17 mouse cellular contexts compared by ENCODE assay signal in the genomic region with DNA sequence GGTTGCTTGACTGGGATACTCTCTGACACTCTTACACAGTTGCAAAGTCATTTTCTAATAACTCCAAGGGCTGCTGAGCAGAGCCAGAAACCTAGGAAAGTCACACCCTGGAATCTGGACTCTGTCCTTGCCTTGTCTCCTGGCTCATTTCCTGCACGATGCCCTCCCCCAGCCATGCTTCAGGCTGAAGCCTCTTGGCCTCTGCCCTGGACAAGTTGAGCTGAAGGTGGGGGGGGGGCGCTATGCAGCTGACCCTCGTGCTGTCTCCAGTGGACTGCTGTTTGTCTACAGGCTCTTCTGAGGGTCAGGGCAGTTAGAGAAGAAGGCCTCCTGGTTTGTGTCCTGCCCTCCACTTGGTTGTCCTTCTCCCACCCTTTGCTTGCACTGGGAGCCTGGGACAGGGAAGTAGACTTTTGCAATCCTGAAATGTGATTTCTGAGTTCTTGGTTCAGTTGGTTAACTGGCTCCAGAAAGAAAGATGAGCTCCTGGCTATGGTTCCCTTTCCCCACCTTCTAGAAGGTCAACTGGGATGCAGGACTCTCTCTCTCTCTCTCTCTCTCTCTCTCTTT. TPM values are rescaled to one million over a fixed set of nuclear protein-coding genes. Genes with fewer than 3 reads are reported as not detected.
DNase-seq lines count a peak whose midpoint lies in the region; ATAC-seq and TF ChIP-seq lines count a peak whose summit lies in the region.
"Had no signal": no experiment of that assay in that cellular context is flagged by ENCODE, and none has a peak within 500 bp of the region (broad histone marks: within the 10 kb centered on the region; RNA-seq: fewer than 3 reads in every experiment).

No protein-coding gene starts in this region.

- no peaks in the 10 kb centered on the region for H3K9me3 ChIP-seq in kidney, embryonic 15.5 days (replicated peaks)
- H3K9me3 ChIP-seq in kidney, postnatal 0 days (replicated peaks; ENCODE audit: low read length): no peaks in the 10 kb centered on the region
- H3K9me3 ChIP-seq in stomach, postnatal 0 days (ENCODE audit: control insufficient read depth, low read length): no peaks in the 10 kb centered on the region
- H3K9me3 ChIP-seq: forebrain, embryonic 15.5 days; heart, embryonic 13.5 days had no signal

- no peaks in the 10 kb centered on the region for H3K4me1 ChIP-seq in kidney, embryonic 15.5 days
- no peaks in the 10 kb centered on the region for H3K4me1 ChIP-seq in kidney, postnatal 0 days (replicated peaks; ENCODE audit: insufficient read depth, low read length)
- no peaks in the 10 kb centered on the region for H3K4me1 ChIP-seq in stomach, postnatal 0 days (replicated peaks; ENCODE audit: control insufficient read depth, insufficient read depth)
- H3K4me1 ChIP-seq: forebrain, embryonic 15.5 days had no signal

- TF ChIP-seq EP300 in stomach, postnatal 0 days (optimal IDR thresholded peaks at IDR 0.05): no peak

- H3K27me3 ChIP-seq in kidney, embryonic 15.5 days: no peaks in the 10 kb centered on the region
- no peaks in the 10 kb centered on the region for H3K27me3 ChIP-seq in kidney, postnatal 0 days (ENCODE audit: insufficient read depth, low read length)
- no peaks in the 10 kb centered on the region for H3K27me3 ChIP-seq in stomach, postnatal 0 days (ENCODE audit: control insufficient read depth, insufficient read depth, low read length)
- H3K27me3 ChIP-seq: forebrain, embryonic 15.5 days; heart, embryonic 13.5 days had no signal

- H3K27ac ChIP-seq in kidney, embryonic 15.5 days: no peak overlapping the region
- 0 out of 2 replicates have a peak overlapping the region, but pooled peaks have one; percentile 19 for H3K27ac ChIP-seq in kidney, postnatal 0 days
- H3K27ac ChIP-seq in stomach, postnatal 0 days (replicated peaks): no peak overlapping the region
- H3K27ac ChIP-seq: forebrain, embryonic 15.5 days; heart, embryonic 13.5 days had no signal

- no peak overlapping the region for H3K4me2 ChIP-seq in kidney, embryonic 15.5 days
- no peak overlapping the region for H3K4me2 ChIP-seq in kidney, postnatal 0 days (ENCODE audit: low read length)
- no peak overlapping the region for H3K4me2 ChIP-seq in stomach, postnatal 0 days (replicated peaks; ENCODE audit: low read depth)
- H3K4me2 ChIP-seq: forebrain, embryonic 15.5 days; heart, embryonic 13.5 days; liver, embryonic 11.5 days had no signal

- no peaks in the 10 kb centered on the region for H3K36me3 ChIP-seq in kidney, embryonic 15.5 days
- H3K36me3 ChIP-seq in kidney, postnatal 0 days (ENCODE audit: insufficient read depth, low read length): no peaks in the 10 kb centered on the region
- no peaks in the 10 kb centered on the region for H3K36me3 ChIP-seq in stomach, postnatal 0 days (ENCODE audit: control insufficient read depth, insufficient read depth, low read length)
- H3K36me3 ChIP-seq: forebrain, embryonic 15.5 days; heart, embryonic 13.5 days had no signal

- no peak overlapping the region for H3K9ac ChIP-seq in kidney, embryonic 15.5 days
- H3K9ac ChIP-seq in kidney, postnatal 0 days (ENCODE audit: low read depth, low read length): no peak overlapping the region
- H3K9ac ChIP-seq in stomach, postnatal 0 days (ENCODE audit: low read length): no peak overlapping the region
- H3K9ac ChIP-seq: forebrain, embryonic 15.5 days; heart, embryonic 13.5 days had no signal

- DNase-seq in gastrocnemius, adult 18-20 months (ENCODE audit: low spot score): peak; percentile 52
- no peak for DNase-seq in gastrocnemius, postnatal 36 days
- peak; percentile 74 for DNase-seq in kidney, adult 18-20 months
- peak; percentile 15 for DNase-seq in kidney, postnatal 0 days (ENCODE audit: low spot score)
- peak; percentile 36 for DNase-seq in stomach, postnatal 0 days (ENCODE audit: low spot score)
- no peak for DNase-seq in cerebellum, adult 11-12 months
- DNase-seq: cerebellum, adult 18-20 months; embryo, embryonic 11 days; layer of hippocampus, adult 9-11 months; retina, postnatal 1 day had no signal

- no peak for TF ChIP-seq CTCF in kidney, postnatal 0 days (IDR thresholded peaks at IDR 0.05; ENCODE audit: low read depth)
- no peak for TF ChIP-seq CTCF in stomach, postnatal 0 days (IDR thresholded peaks at IDR 0.05; ENCODE audit: low read depth)

- ATAC-seq in kidney, embryonic 15.5 days (replicated peaks; ENCODE audit: low FRiP score): no peak; the same call in 1 of the 2 replicates
- ATAC-seq in kidney, postnatal 0 days (replicated peaks; ENCODE audit: low FRiP score, low read depth): peak; percentile 81
- ATAC-seq in stomach, postnatal 0 days (ENCODE audit: low FRiP score, low TSS enrichment): peak; percentile 45; the same call in 1 of the 2 replicates
- no peak for ATAC-seq in erythroid progenitor cell, adult 5-6 weeks (replicated peaks; ENCODE audit: low FRiP score, poor library complexity, severe bottlenecking)
- ATAC-seq: forebrain, embryonic 15.5 days; hindbrain, embryonic 16.5 days; lung, postnatal 0 days had no signal

- 38% methylated on average over 3 of the region's 3 CpGs for WGBS in kidney, embryonic 15.5 days
- WGBS in kidney, postnatal 0 days: 33% methylated on average over 3 of the region's 3 CpGs
- WGBS in stomach, postnatal 0 days: 42% methylated on average over 3 of the region's 3 CpGs

- intact Hi-C loops in gastrocnemius, postnatal 36 days (cut with DNase I): loop anchor here (5.0 kb wide), 1 partner anchor 52 kb away; no protein-coding TSS in a partner anchor

- H3K4me3 ChIP-seq in kidney, embryonic 15.5 days (replicated peaks): no peak overlapping the region
- H3K4me3 ChIP-seq in kidney, postnatal 0 days (replicated peaks; ENCODE audit: low read depth, low read length): no peak overlapping the region
- H3K4me3 ChIP-seq in stomach, postnatal 0 days (ENCODE audit: low read depth, low read length): no peak overlapping the region
- H3K4me3 ChIP-seq: forebrain, embryonic 15.5 days; heart, embryonic 13.5 days had no signal

RNA-seq across cellular contexts. Expression of a gene that starts 11.2 kb away (rescaled TPM):
- total RNA-seq in gastrocnemius, adult 18-20 months (2021): 10 to 100 TPM; 30.5 to 32.2 TPM
- total RNA-seq in gastrocnemius, postnatal 36 days (2021): 10 to 100 TPM; 10.8 to 11.8 TPM
- polyA plus RNA-seq in kidney, embryonic 15.5 days (2015; fragmentation: Nextera tagmentation; extraction: Ambion mirVana): 2.6 and 3.0 TPM in 2 replicates
- polyA plus RNA-seq in kidney, postnatal 0 days (2015; fragmentation: Nextera tagmentation; extraction: Ambion mirVana): 5.0 and 5.7 TPM in 2 replicates
- polyA plus RNA-seq in stomach, postnatal 0 days (2015; fragmentation: Nextera tagmentation; extraction: Ambion mirVana): 2.8 and 4.0 TPM in 2 replicates
- total RNA-seq in erythroid progenitor cell, adult 5-6 weeks (2015; ENCODE audit: low replicate concordance): 0.42 and 1.1 TPM in 2 replicates
- total RNA-seq in erythroid progenitor cell, adult 5-6 weeks (2017; ENCODE audit: low replicate concordance): 5.1 TPM in 1 of 2 replicates, not detected in the other

Comparison
In these comparisons a context has a peak if more than half of its experiments do, and no peak if none do; other contexts are left out.
1. DNase-seq: peak in gastrocnemius, adult 18-20 months (single experiment), kidney, adult 18-20 months (single experiment), kidney, postnatal 0 days (single experiment) and stomach, postnatal 0 days (single experiment); none in gastrocnemius, postnatal 36 days (0 of 2) and cerebellum, adult 11-12 months (single experiment).
2. ATAC-seq: peak in kidney, postnatal 0 days (single experiment) and stomach, postnatal 0 days (single experiment); none in kidney, embryonic 15.5 days (single experiment) and erythroid progenitor cell, adult 5-6 weeks (single experiment).